Mouse (Mus musculus): Measurements from ENCODE around the gene Scn3b. TPM values are rescaled to one million over a fixed set of nuclear protein-coding genes. Genes with fewer than 3 reads are reported as not detected.

The Scn3b gene
- total RNA-seq, 4 experiments from 2014 or later: 8.7 to 14.7 (median 11.9) TPM

Other genes starting within 250 kb of the Scn3b start
- not detected for gene Olfr981, start 247.8 kb upstream of the Scn3b start, total RNA-seq (2022)
- not detected for gene Olfr982, start 195.4 kb upstream of the Scn3b start, total RNA-seq (2022)
- gene Olfr983, start 175.6 kb upstream of the Scn3b start, total RNA-seq (2022): not detected
- not detected for gene Olfr984, start 155.0 kb upstream of the Scn3b start, total RNA-seq (2022)
- gene Olfr985, start 139.0 kb upstream of the Scn3b start, total RNA-seq (2022): under 1 TPM in 1 of 4 experiments, not detected in 3; 0.23 TPM
- gene Tmem225, start 121.1 kb upstream of the Scn3b start, total RNA-seq (2022): not detected
- under 1 TPM in 1 of 4 experiments, not detected in 3; 0.08 TPM for gene Olfr986, start 88.3 kb upstream of the Scn3b start, total RNA-seq (2022)
- 1 to 10 TPM; 5.8 to 8.0 (median 6.7) TPM for gene Zfp202, start 76.9 kb upstream of the Scn3b start, total RNA-seq (2022)